Mouse (Mus musculus) embryonic fibroblast, embryonic 13.5 days (primary cell): Measurements from ENCODE around the gene Nudt16l1. TPM values are rescaled to one million over a fixed set of nuclear protein-coding genes. Genes with fewer than 3 reads are reported as not detected.

Experiments
- H3K27ac ChIP-seq: 2 replicates; pipeline ENCODE4 v1.5.1; 2012; ENCODE audit warnings: low read length, control low read depth, inconsistent platforms; ENCODE audit not compliant: insufficient read depth
- H3K4me1 ChIP-seq: 2 replicates; pipeline ENCODE4 v1.6.1; 2011; ENCODE audit warnings: low read length; ENCODE audit not compliant: control insufficient read depth, insufficient read depth
- H3K4me3 ChIP-seq: 2 replicates; pipeline ENCODE4 v1.5.1; 2011; ENCODE audit warnings: mild to moderate bottlenecking, control low read depth, low read length; ENCODE audit not compliant: insufficient read depth
- CTCF ChIP-seq: IDR thresholded peaks from 2 replicates; pipeline ENCODE4 v1.5.1; 2011; ENCODE audit warnings: mild to moderate bottlenecking, control low read depth, low read length, moderate library complexity, borderline replicate concordance; ENCODE audit not compliant: insufficient read depth
- POLR2A ChIP-seq: IDR thresholded peaks from 2 replicates; pipeline ENCODE4 v1.6.1; 2011; ENCODE audit warnings: low read depth, mild to moderate bottlenecking, control low read depth, low read length, moderate library complexity
- polyA plus RNA-seq: library from polyadenylated mRNA; stranded (reverse); fragments of >200 nt; gene quantifications from 2 replicates; pipeline ENCODE4 v1.2.4, GENCODE M21; 2011; ENCODE audit warnings: low read depth; ENCODE audit not compliant: missing spikeins, insufficient read length

Nudt16l1 gene
- polyA plus RNA-seq, 1 experiment = 27.5 TPM

GRCm38 (mm10) chr16:4969055-4969843 lies 30.7 kb downstream of the Nudt16l1 start:
- H3K4me3 ChIP-seq = no peak overlapping the region
- peaks cover 2% of the 10 kb centered on the region; the same call in 1 of the 2 replicates for H3K4me1 ChIP-seq
- TF ChIP-seq CTCF (no peak), POLR2A (no peak)
- H3K27ac ChIP-seq = no peak overlapping the region

- H3K4me3 ChIP-seq = no peak overlapping the region
- no peak overlapping the region for H3K27ac ChIP-seq
- TF ChIP-seq CTCF = no peak
- no peak for TF ChIP-seq POLR2A
- H3K4me1 ChIP-seq = no peaks in the 10 kb centered on the region
Measured at GRCm38 (mm10) chr16:4971626-4972025, 33.1 kb downstream of the Nudt16l1 start.

GRCm38 (mm10) chr16:4974521-4974920 lies 36.0 kb downstream of the Nudt16l1 start:
- TF ChIP-seq CTCF (no peak), POLR2A (no peak)
- no peak overlapping the region for H3K4me3 ChIP-seq
- H3K4me1 ChIP-seq = no peaks in the 10 kb centered on the region
- no peak overlapping the region for H3K27ac ChIP-seq

DNA sequence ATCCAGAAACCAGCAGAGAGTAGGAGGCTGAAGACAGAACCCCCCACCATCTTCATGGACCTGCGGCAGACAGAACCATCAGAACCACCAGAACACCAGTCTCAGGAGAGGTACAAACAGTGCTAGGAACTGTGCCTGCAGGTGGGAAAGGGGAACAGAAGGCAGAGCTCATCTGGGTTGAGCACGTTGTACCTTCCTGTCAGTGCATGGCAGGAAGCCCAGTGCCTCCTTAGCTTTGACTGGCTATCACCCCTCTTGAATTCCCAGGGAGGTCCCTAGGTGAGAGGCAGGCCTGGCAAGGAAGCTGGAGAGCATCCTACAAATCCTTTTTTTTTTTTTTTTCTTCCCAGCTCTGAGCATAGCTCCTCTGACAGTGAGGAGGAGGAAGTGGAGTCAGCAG lies 37.6 kb downstream of the Nudt16l1 start:
- Histone ChIP-seq H3K4me1 (no peaks in the 10 kb centered on the region), H3K4me3 (no peak overlapping the region), H3K27ac (no peak overlapping the region)
- TF ChIP-seq POLR2A (no peak), CTCF (no peak)

GRCm38 (mm10) chr16:4978275-4979051 lies 39.9 kb downstream of the Nudt16l1 start:
- no peak for TF ChIP-seq POLR2A
- TF ChIP-seq CTCF = no peak
- no peaks in the 10 kb centered on the region for H3K4me1 ChIP-seq
- H3K27ac ChIP-seq = no peak overlapping the region
- H3K4me3 ChIP-seq = no peak overlapping the region

DNA sequence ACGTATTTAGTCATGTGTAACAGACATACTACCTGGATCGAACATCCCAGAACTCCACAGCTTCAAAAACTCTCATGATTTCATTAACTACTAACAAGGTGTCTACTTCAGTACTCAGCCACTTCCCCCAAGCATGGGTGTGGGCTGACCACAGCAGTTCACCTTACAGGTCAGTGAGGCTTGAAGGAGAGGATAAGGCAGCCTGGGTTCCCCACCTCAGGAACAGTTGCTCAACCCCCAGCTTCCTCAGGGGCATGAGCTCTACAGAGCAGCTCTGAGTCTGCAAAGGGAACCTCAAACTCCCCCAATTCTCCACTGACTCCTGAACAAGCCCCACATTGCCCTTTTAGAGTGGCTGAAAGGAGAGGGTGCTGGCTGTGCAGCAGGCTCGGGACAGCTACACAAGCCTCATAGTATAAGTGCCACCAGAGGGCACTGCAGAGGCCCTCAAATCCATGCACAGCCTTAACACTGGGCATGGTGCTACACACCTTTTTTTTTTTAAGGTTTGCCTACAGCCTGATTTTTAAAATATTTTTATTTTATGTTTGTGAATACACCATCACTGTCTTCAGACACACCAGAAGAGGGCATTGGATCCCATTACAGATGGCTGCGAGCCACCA lies 41.3 kb downstream of the Nudt16l1 start:
- Histone ChIP-seq H3K4me3 (no peak overlapping the region), H3K27ac (no peak overlapping the region), H3K4me1 (no peaks in the 10 kb centered on the region)
- no peak for TF ChIP-seq POLR2A
- 0 out of 2 replicates have a peak, but pooled peaks have one; percentile 14 for TF ChIP-seq CTCF

DNA sequence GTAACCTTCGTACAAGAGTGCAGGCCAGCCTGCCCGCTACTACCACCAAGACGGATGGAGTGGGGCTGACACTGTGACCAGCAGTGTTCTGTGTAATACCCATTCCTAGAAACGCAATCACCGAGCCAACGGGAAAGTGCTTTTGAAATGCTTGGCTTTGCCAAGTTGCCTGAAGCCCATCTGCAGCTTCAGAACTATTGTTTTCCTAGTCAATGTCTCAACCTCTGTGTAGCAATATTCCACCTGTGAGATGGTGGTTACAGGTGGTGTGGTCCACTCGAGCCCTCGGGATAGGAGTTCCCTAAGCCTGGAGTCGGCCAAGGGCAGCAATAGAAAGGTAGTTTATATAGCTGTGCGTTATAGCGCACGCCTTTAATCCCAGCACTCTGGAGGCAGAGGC lies 46.2 kb downstream of the Nudt16l1 start:
- Histone ChIP-seq H3K27ac (no peak overlapping the region), H3K4me1 (no peaks in the 10 kb centered on the region), H3K4me3 (no peak overlapping the region)
- TF ChIP-seq CTCF (no peak), POLR2A (no peak)

Other genes with a start within 250 kb of the Nudt16l1 start
- 9.7 and 14.8 TPM in 2 replicates for gene Nmral1, start 219.4 kb upstream of the Nudt16l1 start, polyA plus RNA-seq
- 47.7 and 50.0 TPM in 2 replicates for gene Hmox2, start 212.4 kb upstream of the Nudt16l1 start, polyA plus RNA-seq
- gene Cdip1, start 148.5 kb upstream of the Nudt16l1 start, polyA plus RNA-seq = 30.3 and 34.1 TPM in 2 replicates
- not detected in 2 replicates for gene 4930562C15Rik, start 103.3 kb upstream of the Nudt16l1 start, polyA plus RNA-seq
- 31.3 and 38.2 TPM in 2 replicates for gene Ubald1, start 58.4 kb upstream of the Nudt16l1 start, polyA plus RNA-seq
- gene Mgrn1, start 52.5 kb upstream of the Nudt16l1 start, polyA plus RNA-seq = 65.0 and 66.9 TPM in 2 replicates
- gene Anks3, start 25.4 kb downstream of the Nudt16l1 start, polyA plus RNA-seq = 32.3 and 41.4 TPM in 2 replicates
- gene Sept12, start 59.1 kb downstream of the Nudt16l1 start, polyA plus RNA-seq = not detected in 2 replicates
- not detected in 2 replicates for gene Smim22, start 68.5 kb downstream of the Nudt16l1 start, polyA plus RNA-seq
- gene Rogdi, start 74.8 kb downstream of the Nudt16l1 start, polyA plus RNA-seq = 14.5 and 14.7 TPM in 2 replicates
- 68.0 and 69.9 TPM in 2 replicates for gene Glyr1, start 111.1 kb downstream of the Nudt16l1 start, polyA plus RNA-seq
- gene Ubn1, start 111.3 kb downstream of the Nudt16l1 start, polyA plus RNA-seq = 23.8 and 30.7 TPM in 2 replicates
- 0.20 and 0.33 TPM in 2 replicates for gene Ppl, start 193.7 kb downstream of the Nudt16l1 start, polyA plus RNA-seq
- not detected in 2 replicates for gene Sec14l5, start 208.3 kb downstream of the Nudt16l1 start, polyA plus RNA-seq